Mouse (Mus musculus): ENCODE measurements around the gene Ldlr.

DNA sequence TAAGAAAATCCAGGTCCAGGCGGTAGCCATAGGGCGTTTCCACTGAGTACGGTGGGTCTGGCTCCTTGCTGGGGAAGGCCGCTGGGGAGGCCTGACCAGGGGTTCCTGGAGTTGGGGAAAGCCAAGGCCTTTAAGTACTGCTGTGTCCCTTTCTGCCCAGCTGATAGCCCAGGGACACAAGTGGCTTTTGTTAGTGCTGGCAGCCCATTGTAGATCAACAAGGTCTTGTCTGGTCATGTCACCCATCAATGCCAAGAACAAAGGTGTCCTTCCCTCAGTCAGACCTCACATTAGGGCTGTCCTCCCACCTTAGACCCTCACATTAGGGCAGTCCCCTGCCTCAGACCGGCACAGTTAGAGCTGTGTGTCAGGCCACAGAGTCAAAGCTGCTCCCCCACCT is 72.3 kb downstream of the Ldlr start:
- TF ChIP-seq CTCF (conservative IDR thresholded peaks at IDR 0.05; ENCODE audit: insufficient read depth, insufficient read length, low read depth, low read length) = no peak
- no peak for TF ChIP-seq POLR2A (IDR thresholded peaks at IDR 0.05; ENCODE audit: low read depth, low read length)

Measured in kidney, adult 2 months (tissue).